In the genomic region with DNA sequence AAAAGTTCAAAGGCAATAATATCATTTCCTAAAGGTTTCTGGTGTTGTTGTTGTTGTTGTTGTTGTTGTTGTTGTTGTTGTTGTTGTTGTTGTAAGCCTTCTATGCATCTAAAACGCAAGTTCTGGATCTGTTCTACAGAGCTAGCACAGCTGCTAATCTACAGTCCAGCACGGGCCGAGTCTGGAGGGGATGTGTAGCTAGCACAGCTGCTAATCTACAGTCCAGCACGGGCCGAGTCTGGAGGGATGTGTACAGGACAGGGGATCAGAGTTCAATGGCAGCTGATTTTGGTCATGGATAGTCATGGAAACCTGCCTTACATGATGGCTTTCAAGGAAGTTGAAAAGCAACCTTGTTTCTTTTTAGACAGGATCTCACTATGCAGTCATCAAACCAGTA, we compare ENCODE assay signal across 14 mouse cellular contexts.
"Had no signal": no experiment of that assay in that cellular context is flagged by ENCODE, and none has a peak within 500 bp of the region (broad histone marks: within the 10 kb centered on the region; RNA-seq: fewer than 3 reads in every experiment).

No protein-coding gene starts in this region.

- H3K27ac ChIP-seq: lung, embryonic 15.5 days; midbrain, embryonic 13.5 days; midbrain, embryonic 15.5 days; neural tube, embryonic 12.5 days; stomach, embryonic 15.5 days; stomach, postnatal 0 days had no signal

- H3K9me3 ChIP-seq: lung, embryonic 15.5 days; midbrain, embryonic 13.5 days; midbrain, embryonic 15.5 days; neural tube, embryonic 12.5 days; stomach, embryonic 15.5 days had no signal

- DNase-seq: lung, adult 2 months; lung, postnatal 4 days; right cerebral cortex, postnatal 14 days; thymus, adult 2 months; thymus, postnatal 25 days; thymus, postnatal 4 days had no signal

- H3K4me1 ChIP-seq: lung, embryonic 15.5 days; midbrain, embryonic 15.5 days; neural tube, embryonic 12.5 days; stomach, embryonic 15.5 days had no signal

- ATAC-seq: lung, postnatal 0 days; midbrain, embryonic 13.5 days; midbrain, embryonic 15.5 days had no signal

- H3K9ac ChIP-seq: lung, embryonic 15.5 days; midbrain, embryonic 13.5 days; midbrain, embryonic 15.5 days; neural tube, embryonic 12.5 days; stomach, embryonic 15.5 days had no signal

- H3K27me3 ChIP-seq: lung, embryonic 15.5 days; stomach, embryonic 15.5 days had no signal

- H3K4me3 ChIP-seq: lung, embryonic 15.5 days; midbrain, embryonic 13.5 days; midbrain, embryonic 15.5 days; neural tube, embryonic 12.5 days; stomach, embryonic 15.5 days had no signal

- H3K4me2 ChIP-seq: lung, embryonic 15.5 days; midbrain, embryonic 11.5 days; midbrain, embryonic 13.5 days; midbrain, embryonic 15.5 days; neural tube, embryonic 12.5 days; stomach, embryonic 15.5 days had no signal

- H3K36me3 ChIP-seq: lung, embryonic 15.5 days; midbrain, embryonic 13.5 days; midbrain, embryonic 15.5 days; neural tube, embryonic 12.5 days; stomach, embryonic 15.5 days had no signal
